In genomic region chr10:117465058-117465660, GRCm38 (mm10) we compare ENCODE assay signal across 23 mouse cellular contexts.
"Had no signal": no experiment of that assay in that cellular context is flagged by ENCODE, and none has a peak within 500 bp of the region (broad histone marks: within the 10 kb centered on the region; RNA-seq: fewer than 3 reads in every experiment).

No protein-coding gene starts in this region.

- H3K9ac ChIP-seq: limb, embryonic 13.5 days; liver, embryonic 12.5 days; liver, embryonic 15.5 days; lung, embryonic 15.5 days; midbrain, embryonic 13.5 days; neural tube, embryonic 13.5 days; stomach, embryonic 15.5 days had no signal

- DNase-seq: liver; lung, adult 18-20 months; lung, postnatal 10 days; lung, postnatal 36 days; retina, postnatal 1 day; right cerebral cortex, postnatal 25 days; spleen, adult 18-20 months; thymus, adult 18-20 months; thymus, postnatal 36 days had no signal

- H3K4me1 ChIP-seq: limb, embryonic 10.5 days; liver, embryonic 15.5 days; midbrain, embryonic 10.5 days; midbrain, embryonic 13.5 days; stomach, embryonic 15.5 days had no signal

- ATAC-seq: inflammation-experienced regulatory T-cells, adult 6 months; intestine, embryonic 16.5 days; liver, embryonic 12.5 days; midbrain, embryonic 13.5 days; midbrain, embryonic 16.5 days had no signal

- H3K4me3 ChIP-seq: limb, embryonic 10.5 days; limb, embryonic 13.5 days; liver, embryonic 12.5 days; liver, embryonic 15.5 days; lung, embryonic 15.5 days; megakaryocyte, embryonic 14.5 days; midbrain, embryonic 10.5 days; midbrain, embryonic 13.5 days; myocyte; neural tube, embryonic 13.5 days; stomach, embryonic 15.5 days had no signal

- H3K9me3 ChIP-seq: limb, embryonic 10.5 days; limb, embryonic 13.5 days; liver, embryonic 12.5 days; liver, embryonic 15.5 days; lung, embryonic 15.5 days; midbrain, embryonic 10.5 days; midbrain, embryonic 13.5 days; neural tube, embryonic 13.5 days; stomach, embryonic 15.5 days had no signal

- H3K27ac ChIP-seq: limb, embryonic 10.5 days; limb, embryonic 13.5 days; liver, embryonic 12.5 days; liver, embryonic 15.5 days; lung, embryonic 15.5 days; midbrain, embryonic 10.5 days; midbrain, embryonic 13.5 days; neural tube, embryonic 13.5 days; stomach, embryonic 15.5 days had no signal

- H3K36me3 ChIP-seq: limb, embryonic 10.5 days; limb, embryonic 13.5 days; liver, embryonic 12.5 days; liver, embryonic 15.5 days; lung, embryonic 15.5 days; midbrain, embryonic 10.5 days; midbrain, embryonic 13.5 days; neural tube, embryonic 13.5 days; stomach, embryonic 15.5 days had no signal

- H3K4me2 ChIP-seq: limb, embryonic 13.5 days; liver, embryonic 12.5 days; liver, embryonic 15.5 days; lung, embryonic 15.5 days; midbrain, embryonic 13.5 days; neural tube, embryonic 13.5 days; stomach, embryonic 15.5 days had no signal

- H3K27me3 ChIP-seq: limb, embryonic 13.5 days; liver, embryonic 12.5 days; liver, embryonic 15.5 days; lung, embryonic 15.5 days; midbrain, embryonic 13.5 days; neural tube, embryonic 13.5 days; stomach, embryonic 15.5 days had no signal
